Mouse (Mus musculus): Measurements from ENCODE around the gene Wipi2. TPM values are rescaled to one million over a fixed set of nuclear protein-coding genes. Genes with fewer than 3 reads are reported as not detected.

The Wipi2 gene
- polyA plus RNA-seq, 1 experiment from 2014 or later, result 34.3 TPM

DNA sequence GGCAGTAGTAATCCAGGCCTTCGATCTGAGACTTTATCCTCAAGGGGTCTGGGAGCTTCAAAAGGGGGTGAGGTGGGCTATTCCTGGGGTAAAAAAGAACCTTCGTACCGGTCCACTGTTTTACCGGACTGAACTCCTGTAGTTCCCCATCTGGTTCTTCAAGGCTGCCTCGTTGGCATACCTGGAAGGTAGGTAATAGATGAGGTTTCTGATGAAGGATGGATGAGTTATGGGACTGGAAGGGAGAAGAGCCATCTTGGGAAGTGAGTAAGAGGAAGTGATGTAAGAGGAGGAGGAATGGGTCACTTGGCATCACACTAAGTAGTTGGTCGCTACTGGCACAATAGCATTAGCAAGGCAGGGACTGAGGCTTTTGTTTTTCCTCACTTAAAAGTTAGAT is 2.7 kb downstream of the Wipi2 start:
- ATAC-seq (ENCODE audit: insufficient read depth), result no peak
- H3K9ac ChIP-seq, result peak overlapping the region; percentile 97
- 7% methylated on average over 6 of the region's 6 CpGs for WGBS (ENCODE audit: insufficient replicate concordance)
- peaks cover 25% of the 10 kb centered on the region for H3K4me1 ChIP-seq (replicated peaks)
- H3K27me3 ChIP-seq, result peaks cover 13% of the 10 kb centered on the region; the same call in 1 of the 2 replicates
- H3K9me3 ChIP-seq (replicated peaks), result no peaks in the 10 kb centered on the region
- H3K4me3 ChIP-seq (replicated peaks), result peak overlapping the region; percentile 99
- peak overlapping the region; percentile 95 for H3K27ac ChIP-seq (replicated peaks)
- H3K36me3 ChIP-seq (replicated peaks), result peaks cover 42% of the 10 kb centered on the region
- H3K4me2 ChIP-seq, result peak overlapping the region; percentile 80

DNA sequence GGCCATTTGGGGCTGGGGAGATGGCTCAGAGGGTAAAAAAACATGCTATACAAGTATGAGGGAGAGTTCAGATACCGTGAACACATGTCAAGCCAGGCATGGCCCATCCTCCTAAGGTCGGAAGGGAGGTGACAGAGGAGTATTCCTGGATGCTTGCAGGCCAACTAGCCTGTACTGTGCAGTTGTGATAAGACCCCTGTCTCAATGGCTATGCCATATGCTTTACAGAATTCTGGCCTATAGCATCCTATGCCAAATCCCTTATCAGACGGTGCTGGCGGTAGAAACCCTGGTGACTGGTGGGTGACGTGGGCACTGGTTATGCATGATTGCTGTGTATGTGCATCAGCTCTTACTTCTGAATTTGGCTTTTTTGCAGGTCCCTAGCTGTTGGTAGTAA is 10.3 kb downstream of the Wipi2 start:
- H3K27ac ChIP-seq (replicated peaks), result peak overlapping the region; percentile 77
- no peak overlapping the region for H3K4me3 ChIP-seq (replicated peaks)
- H3K9me3 ChIP-seq (replicated peaks), result no peaks in the 10 kb centered on the region
- 32% methylated on average over 5 of the region's 5 CpGs for WGBS (ENCODE audit: insufficient replicate concordance)
- peaks cover 57% of the 10 kb centered on the region for H3K4me1 ChIP-seq (replicated peaks)
- H3K9ac ChIP-seq, result no peak overlapping the region
- peak; percentile 97 for ATAC-seq (ENCODE audit: insufficient read depth)
- peak overlapping the region; percentile 44 for H3K4me2 ChIP-seq
- no peaks in the 10 kb centered on the region for H3K27me3 ChIP-seq
- peaks cover 97% of the 10 kb centered on the region for H3K36me3 ChIP-seq (replicated peaks)

DNA sequence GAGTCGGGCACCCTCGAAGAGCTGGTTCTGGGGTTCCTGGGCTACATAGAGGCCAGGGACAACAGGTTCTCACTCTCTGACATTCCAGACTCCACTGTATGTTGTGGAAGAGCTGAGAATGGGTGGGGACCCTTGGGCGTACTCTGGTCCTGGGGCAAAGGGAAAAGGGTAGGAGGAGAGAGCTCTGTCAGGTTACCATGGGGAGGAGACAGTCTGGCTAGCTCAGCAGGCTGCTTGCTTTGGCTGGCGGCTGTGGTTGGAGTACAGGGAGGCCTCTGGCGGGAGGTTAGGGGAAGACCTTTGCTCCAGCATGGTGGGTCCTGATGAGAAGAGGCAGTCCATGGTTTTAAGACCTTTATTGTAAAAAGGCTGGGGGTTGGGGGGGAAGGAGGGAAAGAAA is 12.6 kb downstream of the Wipi2 start:
- Histone ChIP-seq H3K9ac (no peak overlapping the region), H3K4me2 (no peak overlapping the region), H3K27ac (replicated peaks) (no peak overlapping the region), H3K27me3 (no peaks in the 10 kb centered on the region), H3K4me3 (replicated peaks) (no peak overlapping the region), H3K9me3 (replicated peaks) (no peaks in the 10 kb centered on the region), H3K4me1 (replicated peaks) (peaks cover 57% of the 10 kb centered on the region), H3K36me3 (replicated peaks) (peaks cover 94% of the 10 kb centered on the region)
- WGBS (ENCODE audit: insufficient replicate concordance), result 86% methylated on average over 5 of the region's 5 CpGs
- no peak for ATAC-seq (ENCODE audit: insufficient read depth)

DNA sequence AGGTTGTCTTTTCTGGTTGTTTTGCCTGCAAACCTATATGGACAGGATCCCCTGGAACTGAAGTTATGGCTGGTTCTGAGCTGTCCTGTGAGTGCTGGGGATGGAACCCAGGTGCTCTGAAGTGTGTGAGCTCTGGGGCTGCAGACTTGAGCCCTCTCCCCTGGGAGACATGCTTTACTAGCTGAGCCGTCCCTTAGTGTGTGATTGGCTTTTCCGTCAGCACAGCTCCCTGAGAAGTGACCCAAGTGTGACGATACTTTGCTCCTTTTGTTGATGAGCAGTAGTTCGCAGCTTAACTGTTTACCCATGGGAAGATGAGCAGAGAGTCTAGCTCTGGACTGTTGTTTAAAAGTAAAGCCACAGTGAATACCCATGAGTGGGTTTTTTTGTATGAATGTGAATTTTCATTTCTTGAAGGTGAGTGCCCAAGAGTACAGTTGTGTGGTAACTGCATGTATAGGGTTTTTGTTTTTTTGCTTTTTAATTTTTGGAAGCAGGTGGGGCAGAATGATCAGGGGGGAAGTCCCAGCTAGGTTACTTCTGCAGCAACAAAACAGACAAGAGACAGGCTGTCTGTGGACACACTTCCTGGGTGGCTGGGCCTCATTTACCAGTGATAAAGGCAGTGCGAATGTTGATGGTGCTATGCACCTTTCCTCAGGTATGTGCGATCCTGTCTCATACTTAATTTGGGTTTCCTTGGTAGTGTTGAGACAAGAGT is 14.0 kb downstream of the Wipi2 start:
- Histone ChIP-seq H3K4me2 (no peak overlapping the region), H3K27ac (replicated peaks) (no peak overlapping the region), H3K27me3 (no peaks in the 10 kb centered on the region), H3K36me3 (replicated peaks) (peaks cover 87% of the 10 kb centered on the region), H3K4me3 (replicated peaks) (no peak overlapping the region), H3K9ac (no peak overlapping the region), H3K4me1 (replicated peaks) (peaks cover 49% of the 10 kb centered on the region), H3K9me3 (replicated peaks) (no peaks in the 10 kb centered on the region)
- ATAC-seq (ENCODE audit: insufficient read depth), result no peak
- WGBS (ENCODE audit: insufficient replicate concordance), result 83% methylated on average over 6 of the region's 6 CpGs

DNA sequence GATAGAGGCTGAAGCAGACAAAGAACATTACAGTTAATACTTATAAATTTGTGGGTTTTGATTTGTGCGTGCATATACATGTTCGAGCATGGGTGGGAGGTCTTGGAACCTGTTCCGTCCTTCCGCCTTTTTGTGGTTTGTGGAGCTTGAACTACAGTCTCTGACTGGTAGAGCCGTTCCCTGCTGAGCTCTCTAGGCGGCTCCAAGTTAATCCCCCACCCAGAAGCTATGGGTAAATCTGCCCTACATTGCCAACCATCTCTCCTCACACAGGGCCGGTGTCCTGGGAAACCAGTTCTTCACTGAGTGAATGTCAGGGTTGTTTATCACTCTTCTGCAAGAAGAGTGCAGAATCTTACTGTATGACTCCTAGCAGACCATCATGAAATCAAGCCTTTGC is 20.7 kb downstream of the Wipi2 start:
- Histone ChIP-seq H3K9me3 (replicated peaks) (no peaks in the 10 kb centered on the region), H3K4me3 (replicated peaks) (no peak overlapping the region), H3K4me1 (replicated peaks) (peaks cover 69% of the 10 kb centered on the region), H3K27ac (replicated peaks) (peak overlapping the region; percentile 90), H3K27me3 (no peaks in the 10 kb centered on the region), H3K36me3 (replicated peaks) (peaks cover 32% of the 10 kb centered on the region), H3K4me2 (peak overlapping the region; percentile 37; the same call in 1 of the 2 replicates), H3K9ac (no peak overlapping the region)
- WGBS (ENCODE audit: insufficient replicate concordance), result 67% methylated on average over 7 of the region's 7 CpGs
- no peak for ATAC-seq (ENCODE audit: insufficient read depth)

DNA sequence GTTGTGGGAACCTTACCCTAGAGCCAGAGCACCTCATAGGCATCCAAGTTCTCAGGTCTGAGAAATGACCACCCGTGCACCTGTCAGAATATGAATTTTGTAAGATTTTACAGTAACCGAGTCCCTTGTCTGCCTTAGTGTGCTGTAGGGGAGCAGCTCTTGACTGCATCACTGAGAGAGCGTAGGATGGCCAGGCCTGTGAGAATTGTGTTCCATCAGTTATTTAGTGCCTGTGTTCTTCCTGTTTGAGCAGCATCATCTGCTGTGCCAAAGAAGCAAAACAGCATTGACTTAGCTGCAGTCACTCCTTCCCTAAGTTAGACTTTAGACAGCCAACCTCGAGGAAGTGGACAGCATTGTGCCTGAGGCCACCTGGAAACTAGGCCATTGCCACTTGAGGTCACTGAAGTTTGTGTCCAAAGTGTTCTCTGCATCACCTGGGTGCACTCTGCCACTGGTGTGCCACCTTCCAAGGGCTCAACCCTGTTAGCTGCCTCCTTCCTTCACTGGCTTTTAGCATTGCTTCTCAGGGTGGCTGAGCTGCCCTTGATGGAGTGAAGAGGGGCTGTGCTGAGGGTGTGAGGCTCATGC is 22.1 kb downstream of the Wipi2 start:
- Histone ChIP-seq H3K36me3 (replicated peaks) (peaks cover 29% of the 10 kb centered on the region), H3K27ac (replicated peaks) (peak overlapping the region; percentile 90), H3K4me1 (replicated peaks) (peaks cover 77% of the 10 kb centered on the region), H3K4me2 (peak overlapping the region; percentile 65), H3K9ac (peak overlapping the region; percentile 25; the same call in 1 of the 2 replicates), H3K4me3 (replicated peaks) (no peak overlapping the region), H3K9me3 (replicated peaks) (no peaks in the 10 kb centered on the region), H3K27me3 (no peaks in the 10 kb centered on the region)
- ATAC-seq (ENCODE audit: insufficient read depth), result no peak
- 67% methylated on average over 4 of the region's 4 CpGs for WGBS (ENCODE audit: insufficient replicate concordance)

DNA sequence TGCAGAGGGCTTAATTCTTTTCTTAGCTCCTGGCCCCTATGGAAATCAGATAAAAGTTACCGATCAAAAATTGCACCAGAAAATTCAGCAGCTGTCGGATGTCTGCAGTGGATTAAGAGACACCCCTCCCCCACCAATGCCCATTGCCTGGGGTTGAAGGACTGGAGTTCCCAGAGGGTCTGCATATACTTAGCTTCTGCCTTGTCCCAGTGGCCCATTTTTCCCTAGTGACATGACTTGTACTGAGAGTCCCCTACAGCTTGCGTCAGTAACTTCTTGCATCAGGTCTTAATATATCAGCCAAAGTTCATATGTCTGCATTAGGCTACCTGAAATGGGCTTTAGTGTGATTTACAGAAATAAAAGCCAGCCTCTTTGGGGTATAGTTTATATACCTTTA is 22.9 kb downstream of the Wipi2 start:
- peak overlapping the region; percentile 90 for H3K27ac ChIP-seq (replicated peaks)
- H3K4me2 ChIP-seq, result peak overlapping the region; percentile 65
- H3K4me1 ChIP-seq (replicated peaks), result peaks cover 77% of the 10 kb centered on the region
- H3K9me3 ChIP-seq (replicated peaks), result no peaks in the 10 kb centered on the region
- peak; percentile 32 for ATAC-seq (ENCODE audit: insufficient read depth)
- H3K4me3 ChIP-seq (replicated peaks), result peak overlapping the region; percentile 24
- H3K27me3 ChIP-seq, result no peaks in the 10 kb centered on the region
- H3K9ac ChIP-seq, result peak overlapping the region; percentile 25
- WGBS (ENCODE audit: insufficient replicate concordance), result 24% methylated on average over 3 of the region's 3 CpGs
- H3K36me3 ChIP-seq (replicated peaks), result peaks cover 31% of the 10 kb centered on the region

DNA sequence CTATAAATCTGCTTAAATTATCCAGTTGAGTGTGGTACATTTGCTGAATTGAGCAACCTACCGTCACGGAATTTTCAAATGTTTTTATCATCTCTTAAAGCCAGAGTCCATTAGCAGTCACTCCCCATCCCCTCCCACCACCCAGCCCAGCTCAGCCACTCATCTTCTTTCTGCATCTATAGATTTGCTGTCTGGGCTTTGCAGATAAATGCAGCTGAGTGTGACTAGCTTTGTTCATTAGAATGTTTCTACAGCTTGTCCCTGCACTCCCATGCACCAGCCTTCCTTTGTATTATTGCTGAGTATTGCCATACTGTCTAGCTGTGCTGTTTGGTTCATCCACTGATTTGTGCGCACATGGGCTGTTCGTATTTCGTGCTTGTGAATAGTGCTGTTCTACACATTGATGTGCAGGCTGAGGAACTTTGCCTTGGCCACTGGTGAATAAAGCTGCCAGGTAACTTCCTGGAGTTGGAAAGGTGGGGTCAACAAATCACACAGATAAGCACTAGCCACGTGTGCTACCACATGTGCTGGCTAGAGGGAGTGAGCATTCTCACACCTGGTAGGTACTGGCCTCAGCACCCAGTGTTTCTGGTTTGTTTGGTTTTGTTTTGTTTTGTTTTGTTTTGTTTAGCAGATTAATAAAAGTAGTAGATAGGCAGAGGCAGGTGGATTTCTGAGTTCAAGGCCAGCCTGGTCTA is 23.4 kb downstream of the Wipi2 start:
- ATAC-seq (ENCODE audit: insufficient read depth), result peak; percentile 91
- Histone ChIP-seq H3K4me2 (peak overlapping the region; percentile 65), H3K9ac (peak overlapping the region; percentile 25; the same call in 1 of the 2 replicates), H3K4me3 (replicated peaks) (peak overlapping the region; percentile 24), H3K36me3 (replicated peaks) (peaks cover 32% of the 10 kb centered on the region), H3K27me3 (no peaks in the 10 kb centered on the region), H3K4me1 (replicated peaks) (peaks cover 75% of the 10 kb centered on the region), H3K27ac (replicated peaks) (peak overlapping the region; percentile 90), H3K9me3 (replicated peaks) (no peaks in the 10 kb centered on the region)
- whole genome bisulfite sequencing (ENCODE audit: insufficient replicate concordance), result 29% methylated on average over 6 of the region's 6 CpGs

DNA sequence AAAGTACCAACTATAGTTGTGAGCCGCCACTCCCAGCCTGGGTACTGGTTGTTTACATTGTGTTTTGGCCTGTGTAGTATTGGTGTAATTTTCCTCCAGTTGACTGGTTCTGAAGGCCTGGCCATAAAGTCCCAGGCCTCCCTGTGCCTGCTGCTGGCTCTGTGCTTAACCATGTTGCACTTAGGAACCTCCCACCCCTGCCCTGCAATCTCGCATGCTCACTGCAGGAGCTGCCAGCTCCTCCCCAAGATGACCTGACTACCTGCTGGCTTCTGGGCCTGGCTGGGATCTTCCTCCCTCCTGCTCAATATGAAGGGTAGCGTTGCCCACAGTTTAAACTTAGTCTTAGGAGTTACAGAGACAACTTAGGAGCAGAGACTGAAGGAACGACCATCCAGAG is 24.8 kb downstream of the Wipi2 start:
- Histone ChIP-seq H3K27ac (replicated peaks) (peak overlapping the region; percentile 90), H3K9me3 (replicated peaks) (no peaks in the 10 kb centered on the region), H3K9ac (0 out of 2 replicates have a peak overlapping the region, but pooled peaks have one; percentile 25), H3K36me3 (replicated peaks) (peaks cover 37% of the 10 kb centered on the region), H3K27me3 (no peaks in the 10 kb centered on the region), H3K4me1 (replicated peaks) (peaks cover 66% of the 10 kb centered on the region), H3K4me3 (replicated peaks) (no peak overlapping the region), H3K4me2 (peak overlapping the region; percentile 65)
- 73% methylated on average over 4 of the region's 4 CpGs for WGBS (ENCODE audit: insufficient replicate concordance)
- ATAC-seq (ENCODE audit: insufficient read depth), result no peak

DNA sequence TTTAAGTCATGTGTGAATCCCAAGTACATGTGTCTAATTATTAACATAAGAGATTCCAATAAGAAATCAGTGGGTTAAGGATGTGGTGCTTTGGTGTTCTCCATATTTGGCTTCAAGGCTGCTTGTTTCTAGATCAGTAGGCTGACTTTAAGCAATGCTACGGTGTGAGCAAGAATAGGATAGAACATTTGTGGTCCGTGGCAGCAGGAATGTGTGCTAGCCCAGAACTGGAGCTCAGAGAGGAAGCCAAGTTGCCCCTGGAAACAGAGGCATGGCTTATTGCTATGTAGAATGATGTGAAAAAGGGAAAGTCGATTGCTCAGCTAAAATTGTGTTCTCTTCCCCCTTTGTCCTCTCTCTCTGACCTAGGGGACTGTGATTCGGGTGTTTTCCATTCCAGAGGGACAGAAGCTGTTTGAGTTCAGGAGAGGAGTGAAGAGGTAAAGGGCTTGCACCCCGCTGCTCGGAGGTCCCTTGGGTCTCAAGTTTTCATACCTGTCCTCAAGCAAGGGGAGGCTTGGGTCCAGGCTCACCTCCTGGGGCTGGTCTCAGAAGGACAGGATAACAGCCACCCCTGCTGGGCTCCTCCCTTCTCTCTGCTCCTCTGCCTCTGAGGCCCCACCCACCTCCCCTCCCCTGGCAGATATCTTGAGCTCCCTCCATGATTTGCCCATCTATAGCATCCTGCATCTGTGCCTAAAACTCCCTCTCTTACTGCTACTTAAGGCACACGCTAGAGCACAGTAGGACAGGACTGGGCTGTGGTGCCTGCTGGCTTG is 33.3 kb downstream of the Wipi2 start:
- Histone ChIP-seq H3K36me3 (replicated peaks) (peaks cover 100% of the 10 kb centered on the region), H3K27ac (replicated peaks) (no peak overlapping the region), H3K9me3 (replicated peaks) (no peaks in the 10 kb centered on the region), H3K4me1 (replicated peaks) (no peaks in the 10 kb centered on the region), H3K27me3 (no peaks in the 10 kb centered on the region), H3K4me3 (replicated peaks) (no peak overlapping the region), H3K9ac (no peak overlapping the region), H3K4me2 (no peak overlapping the region)
- no peak for ATAC-seq (ENCODE audit: insufficient read depth)
- WGBS (ENCODE audit: insufficient replicate concordance), result 80% methylated on average over 7 of the region's 7 CpGs
